Mouse (Mus musculus): ENCODE results near the gene Mroh2a.
A peak's percentile ranks its signal among the peaks of the same experiment; 100 is the strongest.

Gene Mroh2a

DNA sequence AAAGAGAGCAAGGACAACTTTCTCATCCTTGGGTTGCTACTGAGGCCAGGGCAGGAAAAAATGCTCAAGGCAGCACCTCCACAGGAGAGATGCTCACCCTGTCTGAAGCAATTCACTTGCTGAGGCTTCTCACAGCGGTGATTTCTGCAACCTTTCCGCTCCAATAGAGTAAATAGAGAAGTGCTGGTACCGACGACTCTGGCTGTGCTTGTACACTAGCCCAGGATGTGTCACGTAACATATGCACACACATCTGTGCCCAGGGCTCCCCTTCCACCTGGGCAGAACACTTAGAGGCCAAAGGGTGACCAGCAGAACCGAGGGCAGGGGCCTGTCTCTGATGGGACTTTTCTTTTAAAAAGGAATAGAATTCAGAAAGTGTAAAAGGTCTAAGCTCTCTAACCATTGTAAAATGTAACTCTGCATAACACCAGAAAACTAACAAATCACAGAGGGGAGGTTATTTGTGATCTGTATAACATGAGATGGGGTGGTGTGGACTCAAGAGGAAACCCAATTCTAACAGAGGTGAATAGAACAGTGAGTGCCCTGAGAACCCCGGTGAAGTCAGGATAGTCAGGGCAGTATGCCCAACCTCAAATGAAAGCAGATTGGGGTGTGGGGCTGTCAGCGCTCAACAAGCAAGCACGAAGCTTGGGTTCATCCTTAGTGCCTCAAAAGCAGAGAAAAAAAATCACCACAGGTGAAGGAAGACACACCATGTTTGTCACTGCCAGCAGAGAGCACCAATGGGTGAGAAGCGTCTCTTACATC is 34.0 kb downstream of the Mroh2a start:
- DNase-seq: no peak

DNA sequence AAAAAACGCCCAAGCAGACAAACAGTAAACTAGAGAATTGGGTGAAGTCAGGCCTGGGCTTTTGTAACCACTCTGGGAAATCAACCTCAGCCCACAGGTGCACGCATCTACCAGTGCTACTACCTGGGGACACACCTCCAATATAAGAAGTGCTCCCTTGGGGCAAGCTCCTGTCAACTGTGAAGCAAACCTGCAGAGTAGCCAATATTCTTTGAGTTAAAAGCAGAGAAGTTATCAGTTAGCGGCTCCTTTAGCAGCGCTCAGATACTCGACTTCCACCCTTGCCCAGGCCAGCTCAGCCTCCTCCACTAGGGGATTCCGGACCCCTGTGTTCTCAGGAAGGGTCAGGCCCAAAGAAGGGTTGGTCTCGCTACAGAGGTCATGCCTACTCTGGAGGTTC is 34.9 kb downstream of the Mroh2a start:
- no peak for DNase-seq

- no peak for DNase-seq
Measured at GRCm38 (mm10) chr1:88262255-88262654, 35.5 kb downstream of the Mroh2a start.

DNA sequence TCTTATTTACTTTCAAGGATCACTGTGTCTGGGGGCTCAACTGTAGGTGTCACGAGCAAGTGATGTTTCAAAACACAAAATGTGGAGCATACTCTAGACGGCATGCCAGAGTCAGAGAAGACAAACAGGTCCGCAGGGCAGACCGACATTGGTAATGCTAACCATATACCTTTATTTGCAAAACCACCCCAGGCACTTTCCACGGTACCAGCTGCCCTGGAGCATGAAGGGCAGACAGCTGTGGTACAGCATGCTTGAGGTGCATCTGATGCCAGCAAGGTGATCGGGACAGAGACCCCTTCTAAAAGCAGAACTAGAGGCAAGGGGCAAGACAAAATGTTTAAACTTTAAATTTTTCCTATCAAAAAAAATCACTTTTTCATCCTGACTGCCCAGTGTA is 36.2 kb downstream of the Mroh2a start:
- no peak for DNase-seq

DNA sequence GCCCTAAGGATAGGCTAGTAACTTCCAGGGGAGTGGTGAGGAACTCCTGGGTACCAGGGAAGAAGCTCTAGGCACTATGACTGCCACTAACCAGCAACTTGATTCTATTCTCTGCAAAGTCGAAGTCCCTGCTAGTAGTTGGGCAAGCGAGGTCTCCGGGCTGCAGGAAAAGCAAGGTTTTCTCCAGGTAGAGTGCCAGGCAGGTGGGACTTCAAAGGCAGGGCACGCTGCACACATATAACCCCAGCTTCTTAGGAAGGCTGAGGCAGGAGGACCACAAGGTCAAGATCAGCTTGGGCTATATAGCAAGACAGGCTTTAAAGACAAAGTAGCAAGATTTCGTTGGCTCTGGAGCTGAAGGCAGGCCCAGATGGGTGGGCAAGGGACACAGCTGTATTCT is 37.0 kb downstream of the Mroh2a start:
- DNase-seq: no peak

DNA sequence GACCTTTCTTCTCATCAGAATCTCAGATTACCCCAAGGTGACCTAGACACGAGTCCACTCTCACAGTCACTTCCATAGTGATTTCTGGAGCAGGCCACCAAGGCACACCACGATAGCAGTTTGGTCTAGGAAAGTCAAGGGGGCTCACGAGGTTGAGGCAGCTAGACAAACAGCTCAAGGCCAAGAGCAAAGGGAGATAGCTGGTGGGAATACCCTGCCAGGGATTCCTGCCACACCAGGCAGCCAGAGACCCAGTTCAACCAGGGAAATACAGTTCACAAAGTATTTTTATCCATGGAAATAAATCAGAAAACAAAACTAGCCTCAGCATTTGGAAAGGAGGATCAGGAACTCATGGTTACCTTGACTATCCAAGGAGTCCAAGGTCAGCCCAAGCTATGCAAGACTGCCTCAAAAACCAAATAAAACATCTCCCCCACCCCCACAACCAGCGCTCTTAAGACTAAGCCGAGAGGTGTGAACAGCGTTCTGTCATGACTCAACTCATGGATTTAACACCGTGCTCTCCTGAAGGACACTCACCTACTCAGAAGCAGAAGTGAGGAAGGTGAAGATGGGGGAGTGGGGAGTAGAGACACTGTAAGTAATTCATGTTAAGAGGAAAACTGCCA is 37.6 kb downstream of the Mroh2a start:
- DNase-seq: no peak

GRCm38 (mm10) chr1:88264869-88265240 is 38.1 kb downstream of the Mroh2a start:
- no peak for DNase-seq

GRCm38 (mm10) chr1:88266123-88266522 is 39.3 kb downstream of the Mroh2a start:
- no peak for DNase-seq

- DNase-seq: no peak
Measured at GRCm38 (mm10) chr1:88267489-88267888, 40.7 kb downstream of the Mroh2a start.

DNA sequence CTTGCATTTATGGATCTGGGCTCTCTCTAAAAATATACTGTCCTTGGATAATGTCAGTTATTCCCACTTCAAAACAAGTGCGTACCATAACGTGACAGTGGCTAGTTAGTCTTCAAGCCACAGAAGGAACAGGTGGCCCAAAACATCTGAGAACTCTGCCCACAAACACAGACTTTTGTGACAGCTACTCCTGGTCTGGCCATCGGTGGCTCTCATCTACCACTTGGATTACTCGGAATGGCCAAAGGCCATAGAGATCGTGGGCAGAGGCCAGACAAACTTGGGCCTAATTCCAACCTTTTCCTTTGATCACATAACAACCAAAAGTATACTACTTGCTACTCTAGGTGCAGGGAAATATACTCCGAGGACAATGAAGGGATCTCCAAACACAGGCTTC is 41.3 kb downstream of the Mroh2a start:
- DNase-seq: no peak

- DNase-seq: no peak
Measured at GRCm38 (mm10) chr1:88269539-88270309, 42.9 kb downstream of the Mroh2a start.

DNA sequence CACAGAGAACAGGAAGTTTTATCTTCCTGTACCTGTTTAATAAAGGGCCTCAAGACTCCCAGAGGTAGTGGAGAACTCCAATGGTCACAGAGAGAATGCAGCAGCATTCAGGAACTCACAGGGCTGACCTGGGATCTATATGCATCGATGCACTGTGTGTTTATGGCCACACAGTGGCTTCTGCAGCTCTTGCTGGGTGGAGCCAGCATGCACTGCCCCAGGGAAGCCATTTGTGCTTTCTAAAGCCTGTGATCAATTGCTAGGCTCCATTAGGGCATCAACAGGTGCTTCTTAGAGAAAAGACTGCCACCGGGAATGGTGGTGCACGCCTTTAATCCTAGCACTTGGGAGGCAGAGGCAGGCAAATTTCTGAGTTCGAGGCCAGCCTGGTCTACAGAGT is 46.1 kb downstream of the Mroh2a start:
- no peak for DNase-seq

DNA sequence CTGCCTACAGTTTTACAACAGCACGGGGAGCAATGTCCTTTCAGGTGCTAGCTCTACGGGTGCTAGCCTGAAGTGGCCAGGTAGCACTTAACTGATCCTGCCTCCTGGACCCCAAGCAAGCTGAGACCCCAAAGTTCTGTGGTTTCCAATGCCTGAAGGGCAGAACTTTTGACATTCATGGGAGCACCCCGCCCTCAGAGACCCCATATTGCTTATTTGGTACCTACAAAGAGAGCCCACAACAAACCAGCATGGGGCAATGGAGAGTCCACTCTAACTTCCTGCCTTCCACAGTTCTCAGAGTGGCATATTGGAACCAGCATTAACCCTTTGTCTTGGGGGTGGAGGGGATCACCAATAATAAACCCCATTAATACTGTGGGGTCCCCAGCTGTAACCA is 46.5 kb downstream of the Mroh2a start:
- DNase-seq: no peak

GRCm38 (mm10) chr1:88273832-88274231 is 47.0 kb downstream of the Mroh2a start:
- no peak for DNase-seq

DNA sequence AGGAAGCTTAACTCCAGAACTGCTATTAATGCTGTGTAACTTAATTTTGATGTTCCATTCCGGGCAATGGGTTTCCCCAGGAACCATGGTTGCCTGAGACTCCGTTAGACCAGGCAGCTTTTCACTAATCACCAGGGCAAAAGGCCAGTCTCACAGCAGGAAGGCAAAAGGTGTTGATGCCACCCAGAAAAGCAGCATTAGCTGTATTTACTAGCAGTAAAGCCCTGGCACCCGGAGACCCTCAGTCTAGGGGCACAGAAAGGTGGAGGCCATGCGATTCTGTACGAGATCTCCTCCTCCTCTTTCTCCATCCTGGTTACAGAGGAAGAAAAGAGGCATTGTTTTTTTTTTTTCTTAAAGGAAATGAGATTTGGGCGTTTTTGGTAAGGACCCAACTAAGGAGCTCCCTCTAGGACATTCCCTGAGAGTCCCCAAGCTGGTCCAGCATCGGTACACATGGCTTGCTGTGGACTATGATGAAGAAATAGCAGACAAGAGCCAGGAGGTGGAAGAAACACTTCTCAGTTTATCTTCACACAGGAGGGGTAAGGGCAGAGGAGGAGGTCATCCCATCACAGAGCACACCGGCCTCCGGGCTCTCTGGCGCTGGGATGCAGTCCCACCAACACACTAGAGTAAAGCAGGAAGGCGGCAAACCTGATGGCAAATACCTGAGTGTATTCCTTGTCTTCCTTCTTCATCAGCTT is 47.7 kb downstream of the Mroh2a start:
- DNase-seq: no peak

GRCm38 (mm10) chr1:88275078-88275680 is 48.4 kb downstream of the Mroh2a start:
- no peak for DNase-seq

DNA sequence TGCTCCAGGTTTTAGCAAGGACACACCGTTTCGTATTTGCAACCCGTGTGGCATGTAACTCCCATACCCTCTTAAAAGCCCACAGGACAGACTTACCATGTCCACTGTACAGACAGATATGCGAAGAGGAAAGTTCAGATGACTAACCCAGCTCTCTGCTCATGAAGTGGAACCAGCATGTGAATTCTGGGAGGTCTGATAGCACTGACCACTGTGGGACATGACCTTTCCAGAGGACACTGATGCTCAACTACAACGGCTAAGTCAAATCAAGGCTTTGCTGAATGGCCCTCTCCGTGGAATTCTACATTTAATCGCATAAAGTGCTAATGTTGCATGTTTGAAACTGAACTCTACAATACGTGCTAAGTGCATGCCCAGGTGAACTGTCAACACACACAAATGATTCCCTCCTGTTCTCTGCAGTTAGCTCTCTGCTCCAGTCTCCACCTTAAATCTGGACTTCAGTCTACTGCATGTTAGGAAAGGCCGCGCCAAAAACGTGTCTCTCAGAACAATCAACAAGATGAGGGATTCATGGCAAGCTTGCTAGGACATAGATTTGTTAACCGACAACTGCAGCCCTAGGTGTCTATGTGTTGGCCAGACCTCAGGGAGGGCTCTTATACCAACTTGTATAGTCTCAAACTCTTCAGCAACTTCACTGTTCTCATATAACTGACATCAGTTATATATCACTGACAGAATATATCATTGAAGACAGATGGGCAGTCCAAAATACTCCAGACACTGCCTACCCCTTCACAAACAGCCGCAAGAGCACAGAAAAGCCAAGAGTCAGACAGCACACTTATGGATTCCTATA is 49.1 kb downstream of the Mroh2a start:
- no peak for DNase-seq

GRCm38 (mm10) chr1:88276524-88277097 is 49.8 kb downstream of the Mroh2a start:
- no peak for DNase-seq

DNA sequence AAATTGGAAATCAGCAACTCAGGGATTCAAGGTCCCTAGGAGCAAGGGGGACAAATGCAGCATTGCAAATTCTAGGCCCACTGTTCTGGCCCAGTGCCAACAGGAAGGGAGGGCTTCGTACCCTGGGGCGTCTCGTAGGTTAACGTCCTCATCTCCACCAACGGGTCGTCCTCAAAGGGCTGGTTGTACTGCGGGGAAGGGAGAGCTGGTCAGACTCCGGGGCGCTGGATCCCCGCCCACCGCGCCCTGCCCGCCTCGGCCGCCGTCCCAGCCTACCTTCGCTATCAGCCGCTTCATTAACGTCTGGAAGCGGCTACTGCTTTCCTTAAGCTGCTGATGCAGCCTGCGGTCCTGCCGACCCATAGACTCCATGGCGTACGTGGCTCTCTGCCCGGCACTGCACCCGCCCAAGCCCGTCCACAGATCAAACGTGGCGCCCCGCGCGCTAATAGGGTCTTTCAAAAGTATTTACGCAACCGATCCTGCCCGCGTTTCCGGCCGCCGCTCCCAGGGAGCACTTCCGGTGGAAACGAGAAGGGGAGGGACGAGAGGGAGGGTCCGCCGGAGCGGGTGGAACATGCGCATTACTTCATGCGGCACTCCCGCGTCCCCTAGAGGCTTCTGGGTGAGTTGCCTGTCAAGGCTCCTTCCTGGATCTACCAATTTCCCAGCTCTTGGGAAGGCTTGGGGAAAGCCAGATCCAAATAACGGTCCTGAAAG is 50.5 kb downstream of the Mroh2a start, which contains the start of the genes Hjurp and Trpm8:
Gene Hjurp, minus strand, starts transcription at position 536 of the 720 bp plus-strand sequence.
Gene Trpm8, plus strand, starts transcription at position 564 of the 720 bp plus-strand sequence.
- DNase-seq: peak; percentile 100

- peak; percentile 25 for DNase-seq
Measured at GRCm38 (mm10) chr1:88277818-88278511, 51.2 kb downstream of the Mroh2a start.
